Mouse (Mus musculus) hindbrain, embryonic 14.5 days (tissue): ENCODE results near the gene Olfr763. TPM values are rescaled to one million over a fixed set of nuclear protein-coding genes. Genes with fewer than 3 reads are reported as not detected.

Experiments
- ATAC-seq: fragments of 200-750 bp; cut with Nextera tagmentation; 2 replicates; pipeline ENCODE4 v1.8.0; 2017; ENCODE audit warnings: moderate number of reproducible peaks, mild to moderate bottlenecking, moderate TSS enrichment, moderate library complexity; ENCODE audit not compliant: low FRiP score
- DNase-seq: peaks from one replicate; pipeline ENCODE4 v3.0.0-alpha.2; 2015; ENCODE audit warnings: low spot score
- H3K27ac ChIP-seq: fragments of 300-500 bp; sonication (generic); 2 replicates; pipeline ENCODE4 v1.5.1; 2014; ENCODE audit warnings: mild to moderate bottlenecking, moderate library complexity
- H3K27me3 ChIP-seq: fragments of 300-500 bp; sonication (generic); 2 replicates; pipeline ENCODE4 v1.6.1; 2014; ENCODE audit warnings: mild to moderate bottlenecking, low read length, mixed read lengths; ENCODE audit not compliant: control insufficient read depth, insufficient read depth
- H3K36me3 ChIP-seq: fragments of 300-500 bp; sonication (generic); replicated peaks from 2 replicates; pipeline ENCODE4 v1.6.1; 2014; ENCODE audit not compliant: control insufficient read depth, insufficient read depth
- H3K4me1 ChIP-seq: fragments of 300-500 bp; sonication (generic); replicated peaks from 2 replicates; pipeline ENCODE4 v1.6.1; 2014; ENCODE audit warnings: antibody characterized with exemption, low read length, mixed read lengths; ENCODE audit not compliant: control insufficient read depth, insufficient read depth
- H3K4me2 ChIP-seq: fragments of 300-500 bp; sonication (generic); replicated peaks from 2 replicates; pipeline ENCODE4 v1.6.1; 2014; ENCODE audit warnings: mild to moderate bottlenecking, moderate library complexity
- H3K4me3 ChIP-seq: fragments of 300-500 bp; sonication (generic); replicated peaks from 2 replicates; pipeline ENCODE4 v1.5.1; 2014; ENCODE audit warnings: mild to moderate bottlenecking, low read length
- H3K9ac ChIP-seq: fragments of 300-500 bp; sonication (generic); 2 replicates; pipeline ENCODE4 v1.6.1; 2014
- H3K9me3 ChIP-seq: fragments of 300-500 bp; sonication (generic); 2 replicates; pipeline ENCODE4 v1.6.1; 2016; ENCODE audit warnings: low read length; ENCODE audit not compliant: control insufficient read depth
- WGBS: fragments of 180-500 bp; shearing (Covaris S2); extraction: QIAGEN DNeasy Blood & Tissue Kit; methylation state at CpG from one replicate; pipeline ENCODE4 v1.1.7; 2014; 5-methylcytosine and 5-hydroxymethylcytosine counted together
- polyA plus RNA-seq: library from polyadenylated mRNA; unstranded; fragments of >200 nt; fragmentation: Nextera tagmentation; extraction: Ambion mirVana; gene quantifications from 2 replicates; pipeline ENCODE4 v1.2.1, GENCODE M21; 2014

Olfr763 gene
- polyA plus RNA-seq = not detected in 2 replicates

- Histone ChIP-seq H3K4me2 (no peak within 1 kb of the TSS), H3K4me3 (no peak within 1 kb of the TSS), H3K9ac (no peak within 1 kb of the TSS), H3K36me3 (no peaks in the 10 kb centered on the region), H3K9me3 (no peaks in the 10 kb centered on the region), H3K27me3 (no peaks in the 10 kb centered on the region), H3K27ac (no peak within 1 kb of the TSS), H3K4me1 (no peaks in the 10 kb centered on the region)
- 81% methylated on average over 2 of the region's 2 CpGs for WGBS
- DNase-seq (no peak), ATAC-seq (no peak)
These were observed at the start of gene Olfr763 for GRCm38 (mm10) chr10:129010288-129010841. TSS of gene Olfr763 (plus strand) at chr10:129010791.

GRCm38 (mm10) chr10:128964961-128965360, 45.6 kb upstream of the Olfr763 start:
- Histone ChIP-seq H3K36me3 (no peaks in the 10 kb centered on the region), H3K9me3 (no peaks in the 10 kb centered on the region), H3K4me2 (no peak overlapping the region), H3K4me1 (no peaks in the 10 kb centered on the region), H3K9ac (no peak overlapping the region), H3K27me3 (no peaks in the 10 kb centered on the region), H3K27ac (no peak overlapping the region), H3K4me3 (no peak overlapping the region)
- no peak for DNase-seq
- 70% methylated on average over 2 of the region's 2 CpGs for WGBS
- ATAC-seq = no peak

GRCm38 (mm10) chr10:128965871-128966270, 44.7 kb upstream of the Olfr763 start:
- H3K27ac ChIP-seq = no peak overlapping the region
- no peak overlapping the region for H3K4me2 ChIP-seq
- H3K9ac ChIP-seq = no peak overlapping the region
- no peaks in the 10 kb centered on the region for H3K36me3 ChIP-seq
- ATAC-seq (no peak), DNase-seq (no peak)
- WGBS = 90% methylated on average over 6 of the region's 6 CpGs
- no peaks in the 10 kb centered on the region for H3K9me3 ChIP-seq
- no peak overlapping the region for H3K4me3 ChIP-seq
- no peaks in the 10 kb centered on the region for H3K4me1 ChIP-seq
- H3K27me3 ChIP-seq = no peaks in the 10 kb centered on the region

GRCm38 (mm10) chr10:128968341-128968749, 42.2 kb upstream of the Olfr763 start:
- no peaks in the 10 kb centered on the region for H3K4me1 ChIP-seq
- H3K4me3 ChIP-seq = no peak overlapping the region
- DNase-seq (no peak), ATAC-seq (no peak)
- no peak overlapping the region for H3K4me2 ChIP-seq
- no peaks in the 10 kb centered on the region for H3K36me3 ChIP-seq
- H3K9ac ChIP-seq = no peak overlapping the region
- H3K27me3 ChIP-seq = no peaks in the 10 kb centered on the region
- H3K27ac ChIP-seq = no peak overlapping the region
- WGBS = 64% methylated on average over 1 of the region's 1 CpGs
- no peaks in the 10 kb centered on the region for H3K9me3 ChIP-seq

- Histone ChIP-seq H3K27me3 (no peaks in the 10 kb centered on the region), H3K36me3 (no peaks in the 10 kb centered on the region), H3K4me2 (no peak overlapping the region), H3K4me3 (no peak overlapping the region), H3K4me1 (no peaks in the 10 kb centered on the region), H3K27ac (no peak overlapping the region), H3K9me3 (no peaks in the 10 kb centered on the region), H3K9ac (no peak overlapping the region)
- ATAC-seq = no peak
- WGBS = 64% methylated on average over 1 of the region's 1 CpGs
- no peak for DNase-seq
These were observed 39.8 kb upstream of the Olfr763 start for GRCm38 (mm10) chr10:128970740-128971250.

- DNase-seq (no peak), ATAC-seq (no peak)
- no peaks in the 10 kb centered on the region for H3K4me1 ChIP-seq
- H3K9ac ChIP-seq = no peak overlapping the region
- no peaks in the 10 kb centered on the region for H3K36me3 ChIP-seq
- H3K27me3 ChIP-seq = no peaks in the 10 kb centered on the region
- H3K4me2 ChIP-seq = no peak overlapping the region
- H3K4me3 ChIP-seq = no peak overlapping the region
- no peak overlapping the region for H3K27ac ChIP-seq
- WGBS = 81% methylated on average over 4 of the region's 4 CpGs
- no peaks in the 10 kb centered on the region for H3K9me3 ChIP-seq
These were observed 37.8 kb upstream of the Olfr763 start for GRCm38 (mm10) chr10:128972841-128973240.

- Histone ChIP-seq H3K4me2 (no peak overlapping the region), H3K4me3 (no peak overlapping the region), H3K36me3 (no peaks in the 10 kb centered on the region), H3K9me3 (no peaks in the 10 kb centered on the region), H3K27me3 (no peaks in the 10 kb centered on the region), H3K27ac (no peak overlapping the region), H3K4me1 (no peaks in the 10 kb centered on the region), H3K9ac (no peak overlapping the region)
- ATAC-seq = no peak
- no peak for DNase-seq
- 67% methylated on average over 3 of the region's 3 CpGs for WGBS
These were observed 34.2 kb upstream of the Olfr763 start for GRCm38 (mm10) chr10:128976395-128976794.

GRCm38 (mm10) chr10:128977522-128978114, 33.0 kb upstream of the Olfr763 start:
- Histone ChIP-seq H3K4me3 (no peak overlapping the region), H3K4me2 (no peak overlapping the region), H3K9ac (peak overlapping the region; percentile 44; the same call in 1 of the 2 replicates), H3K27ac (no peak overlapping the region), H3K9me3 (no peaks in the 10 kb centered on the region), H3K27me3 (no peaks in the 10 kb centered on the region), H3K4me1 (no peaks in the 10 kb centered on the region), H3K36me3 (no peaks in the 10 kb centered on the region)
- 21% methylated on average over 9 of the region's 9 CpGs for WGBS
- DNase-seq = peak; percentile 79
- peak; percentile 75; the same call in 1 of the 2 replicates for ATAC-seq

- no peak overlapping the region for H3K9ac ChIP-seq
- no peaks in the 10 kb centered on the region for H3K27me3 ChIP-seq
- H3K9me3 ChIP-seq = no peaks in the 10 kb centered on the region
- ATAC-seq = no peak
- no peak overlapping the region for H3K27ac ChIP-seq
- H3K4me1 ChIP-seq = no peaks in the 10 kb centered on the region
- no peak overlapping the region for H3K4me3 ChIP-seq
- no peaks in the 10 kb centered on the region for H3K36me3 ChIP-seq
- no peak overlapping the region for H3K4me2 ChIP-seq
- no peak for DNase-seq
- WGBS = 85% methylated on average over 3 of the region's 3 CpGs
These were observed 29.8 kb upstream of the Olfr763 start for GRCm38 (mm10) chr10:128980644-128981365.
